Mouse (Mus musculus) T-helper 1 cell (primary cell): ENCODE measurements around the gene Arpc5.
"Not testable (repeated sequence)": the region's sequence is repeated elsewhere in the genome, so short reads cannot be mapped to it uniquely, and the experiment has no call there.

ENCODE experiments used
- in situ Hi-C: fragments of 300-600 bp; cut with MboI, MseI; formaldehyde crosslinking; loops from one replicate; pipeline ENCODE4 v1.15.1; 2025; ENCODE audit warnings: high pct_unique_total_duplicates

The Arpc5 gene

GRCm38 (mm10) chr1:152766032-152766772, at the start of gene Arpc5, which contains the start of gene Rgl1:
TSS of gene Arpc5 (plus strand) at chr1:152766542.
TSS of gene Rgl1 (minus strand) at chr1:152766351.
- in situ Hi-C loops: no loop called here

DNA sequence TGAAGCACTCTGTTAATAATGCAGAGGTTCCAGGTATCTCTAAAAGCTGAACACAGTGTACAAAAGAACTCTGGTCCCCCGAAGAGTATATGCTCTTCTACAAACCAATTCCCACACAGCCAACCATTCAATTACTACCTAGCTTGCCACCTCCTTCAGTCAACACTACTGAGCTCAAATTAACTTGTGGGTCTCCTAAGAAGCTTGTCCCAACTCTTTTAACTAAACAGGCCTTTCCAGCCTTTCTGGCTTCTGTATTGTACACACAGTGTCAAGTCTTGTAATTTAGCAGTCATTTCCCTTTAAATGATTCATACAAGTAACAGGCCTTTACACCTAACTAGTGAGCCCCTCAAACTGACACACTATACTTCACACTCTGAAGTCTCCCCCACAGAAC, 49.0 kb upstream of the Arpc5 start:
- in situ Hi-C loops: no loop called here

GRCm38 (mm10) chr1:152718200-152718599, 48.1 kb upstream of the Arpc5 start:
- in situ Hi-C loops: no loop called here

DNA sequence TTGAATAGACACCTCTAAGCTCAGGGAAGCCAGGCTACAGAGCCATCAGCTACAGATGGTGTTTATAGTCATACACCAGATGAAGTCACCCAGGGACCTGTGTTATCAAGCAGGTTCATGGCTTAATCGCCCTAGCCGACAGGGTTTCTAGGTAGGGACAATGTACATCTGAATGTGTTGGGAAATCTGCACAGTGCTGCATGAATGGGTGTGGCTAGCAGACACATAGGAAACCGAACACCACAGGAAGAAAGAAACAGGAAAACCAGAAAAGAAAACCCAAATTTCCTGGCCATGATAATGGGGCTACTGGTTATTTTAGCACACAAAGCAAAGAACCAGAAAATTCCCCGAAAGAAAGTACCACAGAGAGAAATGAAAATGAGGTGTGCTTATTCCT, 45.4 kb upstream of the Arpc5 start:
- in situ Hi-C loops: no loop called here

DNA sequence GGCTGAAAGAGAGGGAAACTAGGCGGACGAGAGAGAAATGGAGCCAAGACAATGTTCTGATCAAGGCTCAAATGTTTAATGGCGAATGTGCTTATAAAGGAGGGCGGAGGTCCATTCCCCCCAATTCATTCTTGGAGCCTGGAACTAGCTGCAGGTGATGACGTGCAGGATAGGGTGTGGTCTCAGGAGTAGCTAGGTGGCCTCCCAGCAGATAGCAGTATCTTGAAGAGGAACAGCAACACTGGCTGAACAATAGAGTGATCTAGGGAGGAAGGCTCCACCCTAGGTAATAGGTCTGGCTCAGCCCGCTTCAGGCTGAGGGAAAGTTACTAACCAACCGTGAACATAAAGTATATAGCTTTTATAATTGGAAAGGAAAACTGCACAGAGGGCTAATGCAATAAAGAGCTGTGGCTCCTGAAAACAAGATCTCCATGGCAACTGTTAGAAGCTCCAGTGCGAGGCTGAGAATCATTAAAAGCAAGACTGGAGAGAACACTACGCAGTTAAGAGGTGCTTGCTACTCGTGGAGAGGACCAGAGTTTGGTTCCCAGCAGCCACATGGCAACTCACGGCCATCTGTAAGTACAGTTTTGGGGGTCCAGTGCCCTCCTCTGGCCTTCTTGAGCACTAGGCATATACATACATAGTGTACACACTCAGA, 44.7 kb upstream of the Arpc5 start:
- in situ Hi-C loops: no loop called here

DNA sequence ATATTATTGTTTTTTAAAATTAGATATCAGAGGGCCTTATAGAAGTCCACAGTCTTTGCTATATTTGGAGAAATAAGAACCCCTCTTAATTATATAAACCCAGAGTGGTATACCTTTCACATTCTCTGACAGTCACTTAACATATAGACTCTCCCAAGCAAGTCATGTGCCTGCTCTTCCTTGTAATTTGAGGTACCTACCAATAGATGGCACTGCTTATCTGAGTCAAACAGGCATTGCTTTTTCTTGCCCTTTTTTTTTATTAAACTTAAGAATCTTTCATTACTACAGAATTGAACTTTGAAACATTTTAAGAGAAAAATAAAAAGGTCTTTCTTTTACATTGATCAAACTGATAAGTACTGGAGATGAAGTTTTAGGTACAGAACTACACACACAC, 42.1 kb upstream of the Arpc5 start:
- in situ Hi-C loops: no loop called here

GRCm38 (mm10) chr1:152726095-152726494, 40.2 kb upstream of the Arpc5 start:
- in situ Hi-C loops: no loop called here

- in situ Hi-C loops: no loop called here
These were observed 38.6 kb upstream of the Arpc5 start for GRCm38 (mm10) chr1:152727604-152728236.

DNA sequence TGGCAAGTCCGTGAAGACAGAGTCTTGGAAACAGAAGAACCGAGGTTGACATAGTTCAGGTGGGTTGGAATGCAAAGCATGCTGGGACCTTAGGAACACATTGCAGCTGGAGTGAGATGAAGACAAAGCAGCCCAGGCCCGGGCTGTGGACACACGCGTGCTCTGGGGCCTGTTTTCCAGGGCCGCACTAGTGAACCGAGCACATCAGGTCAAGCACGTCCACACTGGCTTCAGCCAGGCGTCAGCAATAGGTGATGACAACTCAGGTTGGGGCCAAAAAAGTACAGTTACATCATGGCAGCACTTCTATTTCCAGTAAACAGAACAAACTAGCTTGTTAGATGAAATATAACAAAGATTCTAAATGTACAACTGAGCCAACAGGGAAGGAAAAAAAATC, 27.5 kb upstream of the Arpc5 start:
- in situ Hi-C loops: no loop called here

- in situ Hi-C loops: no loop called here
These were observed 27.0 kb upstream of the Arpc5 start for GRCm38 (mm10) chr1:152739374-152739773.

- in situ Hi-C loops: no loop called here
These were observed 23.1 kb upstream of the Arpc5 start for GRCm38 (mm10) chr1:152743095-152743826.

GRCm38 (mm10) chr1:152746426-152746825, 19.9 kb upstream of the Arpc5 start:
- in situ Hi-C loops: loop anchor here (5.0 kb wide), 1 partner anchor 219 kb away; no protein-coding TSS in a partner anchor

GRCm38 (mm10) chr1:152749276-152749675, 17.1 kb upstream of the Arpc5 start:
- in situ Hi-C loops: loop anchor here (5.0 kb wide), 1 partner anchor 222 kb away; no protein-coding TSS in a partner anchor

DNA sequence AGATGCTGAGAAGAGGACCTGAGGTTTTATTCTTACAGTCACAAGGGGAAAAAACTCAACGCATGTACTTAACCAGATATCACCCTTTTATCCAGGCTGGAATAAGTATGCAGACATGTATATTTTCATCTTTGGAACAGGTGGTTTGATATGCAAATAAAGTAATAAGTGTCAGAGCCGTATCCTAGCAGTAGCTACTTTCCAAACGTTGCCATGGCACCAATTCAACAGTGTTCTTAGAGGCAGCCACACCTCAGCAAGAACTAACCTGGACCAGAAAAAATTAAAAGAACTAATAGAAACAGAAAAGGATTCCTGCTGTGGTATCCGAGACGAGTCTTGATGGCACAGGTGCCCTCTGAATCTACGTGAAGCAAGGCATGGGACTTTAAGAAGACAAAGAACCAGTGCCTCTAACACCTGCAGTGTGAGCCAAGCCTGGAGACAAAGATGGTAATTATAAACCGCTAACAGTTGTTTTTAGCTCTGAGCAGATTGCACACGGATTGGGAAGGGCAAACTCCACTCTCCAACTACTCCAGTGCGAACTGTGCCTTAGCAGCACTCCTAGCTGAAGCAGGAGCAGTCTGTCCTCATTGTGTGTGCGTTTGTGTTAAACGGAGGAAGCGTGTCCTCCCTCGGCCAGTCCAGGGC, 15.9 kb upstream of the Arpc5 start, which contains the start of gene Apobec4:
Gene Apobec4, plus strand, starts transcription at position 240 of the 654 bp plus-strand sequence.
- in situ Hi-C loops: no loop called here

GRCm38 (mm10) chr1:152761791-152762190, 4.6 kb upstream of the Arpc5 start:
- in situ Hi-C loops: no loop called here

DNA sequence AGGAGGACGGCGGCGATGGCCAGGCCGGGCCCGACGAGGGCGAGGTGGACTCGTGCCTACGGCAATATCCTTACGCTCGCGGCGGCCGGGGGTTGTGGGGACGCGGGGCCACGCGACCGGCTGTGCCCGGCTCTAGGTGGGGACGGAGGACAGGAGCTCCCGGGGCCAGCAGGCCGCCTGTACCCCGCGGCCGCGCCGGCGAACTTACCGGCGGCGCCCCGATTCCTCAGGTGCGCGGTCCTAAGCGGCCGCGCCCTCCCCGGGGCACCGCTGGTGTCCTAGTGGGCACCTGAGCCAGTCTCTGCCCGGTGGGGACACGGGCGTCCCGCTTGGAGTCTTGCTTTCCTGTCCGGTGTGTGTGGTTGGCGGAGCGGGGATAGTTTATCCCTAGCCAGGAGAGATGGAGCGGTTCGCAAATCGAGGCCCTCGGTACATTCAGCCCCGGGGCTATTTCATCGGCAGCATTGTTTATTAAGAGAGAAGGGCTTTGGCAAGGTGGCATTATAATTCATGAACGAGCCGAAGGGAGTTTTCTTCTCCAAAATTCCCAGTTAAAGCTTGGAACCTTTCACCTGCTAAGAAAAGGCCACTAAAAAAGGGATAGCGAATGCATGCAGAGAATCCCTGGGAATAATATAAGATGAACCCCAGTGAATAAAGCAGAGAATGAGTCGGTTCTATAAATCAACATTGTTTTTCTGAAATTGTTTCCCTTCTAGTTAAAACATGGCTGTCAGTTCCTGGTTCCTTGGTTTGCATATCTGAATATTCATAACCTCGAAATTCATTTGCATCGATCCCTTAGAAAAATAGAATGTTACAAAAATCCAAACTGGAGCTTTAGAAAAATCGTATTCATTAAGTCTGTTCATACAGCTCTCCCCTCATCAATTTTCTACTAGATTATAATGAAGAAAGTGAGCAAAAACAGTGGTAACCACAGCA, 734 bp downstream of the Arpc5 start:
- in situ Hi-C loops: no loop called here

- in situ Hi-C loops: no loop called here
These were observed 1.6 kb downstream of the Arpc5 start for GRCm38 (mm10) chr1:152767749-152768488.

- in situ Hi-C loops: no loop called here
These were observed 4.7 kb downstream of the Arpc5 start for GRCm38 (mm10) chr1:152771016-152771415.

- in situ Hi-C loops: not testable (repeated sequence)
These were observed 8.3 kb downstream of the Arpc5 start for GRCm38 (mm10) chr1:152774601-152775000.
